Mouse (Mus musculus): ENCODE results near the gene Olfr694.
"Not testable (repeated sequence)": the region's sequence is repeated elsewhere in the genome, so short reads cannot be mapped to it uniquely, and the experiment has no call there.

Gene Olfr694

GRCm38 (mm10) chr7:106691714-106692113 lies at the start of gene Olfr694:
Gene Olfr694 (minus strand): TSS chr7:106691814.
- DNase-seq (ENCODE audit: low read depth, low spot score): no peak

DNA sequence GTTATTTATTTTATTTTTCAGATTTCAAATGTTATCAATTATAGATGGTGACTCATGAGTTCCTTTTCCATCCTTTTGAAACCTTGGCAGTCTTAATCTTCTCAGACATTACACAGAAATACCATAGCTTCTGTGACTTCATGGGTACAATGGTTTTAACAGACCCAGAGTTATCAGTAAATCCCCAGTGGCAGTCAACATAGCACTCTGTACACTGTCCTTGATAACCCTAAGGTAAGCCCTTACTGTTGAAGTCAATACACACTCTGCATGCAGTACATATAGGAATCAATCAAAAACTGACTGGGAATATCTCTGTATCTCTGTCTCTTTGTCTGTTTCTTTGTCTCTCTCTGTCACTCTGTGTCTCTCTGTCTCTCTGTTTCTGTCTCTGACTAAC lies 45.4 kb upstream of the Olfr694 start:
- DNase-seq (ENCODE audit: low read depth, low spot score): no peak

- no peak for DNase-seq (ENCODE audit: low read depth, low spot score)
Observed at GRCm38 (mm10) chr7:106733717-106734116, 42.1 kb upstream of the Olfr694 start.

- DNase-seq (ENCODE audit: low read depth, low spot score): not testable (repeated sequence)
Observed at GRCm38 (mm10) chr7:106725654-106726053, 34.0 kb upstream of the Olfr694 start.

- no peak for DNase-seq (ENCODE audit: low read depth, low spot score)
Observed at GRCm38 (mm10) chr7:106716296-106716695, 24.7 kb upstream of the Olfr694 start, which contains the start of gene Olfr695. Gene Olfr695 (minus strand): TSS chr7:106716396.

- DNase-seq (ENCODE audit: low read depth, low spot score): no peak
Observed at GRCm38 (mm10) chr7:106711463-106711862, 19.8 kb upstream of the Olfr694 start.

- peak; percentile 14 for DNase-seq (ENCODE audit: low read depth, low spot score)
Observed at GRCm38 (mm10) chr7:106707705-106708104, 16.1 kb upstream of the Olfr694 start.

- DNase-seq (ENCODE audit: low read depth, low spot score): no peak
Observed at GRCm38 (mm10) chr7:106696891-106697290, 5.3 kb upstream of the Olfr694 start.

DNA sequence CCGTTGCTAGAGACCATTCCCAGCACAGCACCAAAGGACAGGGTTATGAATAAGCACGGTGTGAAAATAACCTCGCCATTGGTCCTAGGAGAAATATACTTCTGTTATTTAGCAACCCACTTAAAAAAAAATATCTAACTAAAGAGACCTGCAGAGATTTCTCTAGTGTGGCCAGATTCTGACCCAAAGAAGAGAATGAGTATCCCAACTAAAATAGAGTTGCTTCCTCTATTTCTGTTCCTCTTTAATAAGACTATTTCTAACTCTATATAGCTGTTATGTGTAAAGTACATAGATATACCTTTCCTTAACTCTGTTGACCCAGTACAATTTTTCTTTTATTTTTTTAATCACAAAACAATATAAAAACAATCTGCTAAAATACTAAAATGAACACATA lies 1.4 kb upstream of the Olfr694 start:
- no peak for DNase-seq (ENCODE audit: low read depth, low spot score)

DNA sequence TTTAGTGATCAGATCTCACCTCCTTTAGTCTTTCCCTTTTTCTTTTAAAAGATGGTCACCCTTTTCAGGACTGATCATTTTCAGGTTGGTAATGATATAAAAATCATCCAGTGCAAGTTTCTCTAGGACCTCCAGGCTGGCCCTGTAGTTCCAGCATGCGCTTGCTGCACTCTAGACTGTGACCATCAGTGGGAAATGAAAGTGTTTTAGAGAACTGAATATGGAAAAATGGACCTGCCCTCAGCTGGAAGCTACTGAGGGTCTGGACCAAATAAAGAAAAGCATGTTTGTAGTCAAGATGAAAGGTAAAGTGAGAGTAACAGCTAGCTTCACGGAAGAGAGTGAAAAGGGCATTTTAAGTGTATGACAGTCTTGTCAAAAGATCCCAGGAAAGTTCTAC lies 6.2 kb downstream of the Olfr694 start:
- no peak for DNase-seq (ENCODE audit: low read depth, low spot score)

GRCm38 (mm10) chr7:106680484-106680883 lies 11.1 kb downstream of the Olfr694 start, which contains the start of gene Olfr693:
Gene Olfr693 (minus strand): TSS chr7:106680584.
- DNase-seq (ENCODE audit: low read depth, low spot score): no peak

GRCm38 (mm10) chr7:106652344-106652652 lies 39.3 kb downstream of the Olfr694 start:
- no peak for DNase-seq (ENCODE audit: low read depth, low spot score)

- no peak for DNase-seq (ENCODE audit: low read depth, low spot score)
Observed at GRCm38 (mm10) chr7:106651555-106652343, 39.9 kb downstream of the Olfr694 start.

DNA sequence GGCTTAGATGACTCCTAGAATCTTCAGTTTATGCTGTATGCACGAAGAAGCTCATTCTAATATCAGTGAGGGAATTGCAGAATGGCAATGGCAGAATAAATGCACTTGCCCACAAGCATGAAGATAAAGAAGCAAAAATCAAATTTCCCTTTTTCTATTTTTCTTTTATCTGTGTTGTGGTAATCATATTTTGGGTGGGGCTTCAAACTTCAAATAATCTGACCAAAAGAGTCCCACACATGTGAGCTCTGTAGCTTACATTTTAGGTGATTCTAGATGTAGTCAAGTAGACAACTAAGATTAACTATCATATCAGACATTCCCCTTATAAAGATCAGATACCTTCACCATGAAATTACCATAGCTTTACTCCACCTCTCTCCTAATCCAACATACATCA lies 41.8 kb downstream of the Olfr694 start:
- DNase-seq (ENCODE audit: low read depth, low spot score): no peak

DNA sequence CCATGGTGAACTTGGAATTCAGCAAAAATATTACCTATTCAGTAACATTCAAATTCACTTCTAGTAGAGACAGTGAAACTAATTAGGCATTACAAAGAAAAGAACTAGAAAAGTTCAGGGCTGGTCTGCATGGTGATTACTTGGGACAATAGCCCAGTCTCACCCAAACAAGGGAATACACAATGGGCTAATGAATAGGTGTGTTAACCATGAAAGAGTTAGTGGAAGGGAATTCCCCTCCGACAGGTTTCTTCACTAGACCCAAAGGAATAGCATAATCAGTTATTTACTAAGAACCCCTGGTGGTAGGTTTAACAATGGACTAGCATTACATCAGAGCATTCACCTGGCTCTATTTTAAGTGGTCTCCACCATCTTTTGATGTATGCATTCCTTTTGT lies 46.4 kb downstream of the Olfr694 start:
- peak; percentile 36 for DNase-seq (ENCODE audit: low read depth, low spot score)

GRCm38 (mm10) chr7:106644222-106644870 lies 47.3 kb downstream of the Olfr694 start:
- no peak for DNase-seq (ENCODE audit: low read depth, low spot score)

DNA sequence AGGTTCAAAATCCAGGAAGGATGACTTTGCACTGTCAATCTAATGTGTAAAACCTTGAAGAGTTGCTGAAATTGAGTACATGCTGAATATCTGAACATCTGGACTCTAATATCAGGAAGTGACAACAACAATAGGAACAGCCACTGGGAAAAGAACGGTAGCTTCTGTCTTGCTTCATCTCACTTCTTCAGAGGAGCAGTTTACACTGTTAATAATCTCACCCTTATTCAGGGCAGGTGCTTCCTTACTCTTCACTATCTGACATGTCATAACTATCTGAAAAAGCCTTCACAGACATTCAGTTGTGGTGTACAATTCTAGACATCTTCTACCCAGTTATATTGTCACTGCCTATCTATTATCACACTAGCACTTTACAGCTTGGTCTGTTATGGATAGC lies 50.8 kb downstream of the Olfr694 start:
- no peak for DNase-seq (ENCODE audit: low read depth, low spot score)

DNA sequence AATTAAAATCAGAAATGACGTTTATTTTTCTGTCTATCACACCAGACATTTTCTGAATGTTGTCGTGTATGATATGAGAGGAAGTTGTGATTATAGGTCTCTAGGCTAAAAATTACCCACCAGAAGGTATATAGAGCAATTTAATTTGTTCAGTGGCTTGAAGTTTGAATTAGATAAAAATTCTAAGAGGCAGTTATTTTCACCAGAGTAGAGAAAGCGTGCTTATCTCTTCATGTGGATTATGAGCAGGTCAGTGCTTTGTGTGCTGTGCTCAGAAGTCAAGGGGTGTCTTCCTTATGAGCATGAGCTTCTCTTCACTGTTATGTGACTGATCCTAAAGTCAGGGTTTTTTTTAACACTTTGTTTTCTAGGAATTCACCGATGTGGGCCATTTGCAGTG lies 56.1 kb downstream of the Olfr694 start:
- no peak for DNase-seq (ENCODE audit: low read depth, low spot score)

All from R1 (cell line).